Mouse (Mus musculus) midbrain, embryonic 15.5 days (tissue): ENCODE results near the gene Enpp7. TPM values are rescaled to one million over a fixed set of nuclear protein-coding genes. Genes with fewer than 3 reads are reported as not detected.

ENCODE experiments used
- ATAC-seq: fragments of 200-750 bp; cut with Nextera tagmentation; replicated peaks from 2 replicates; pipeline ENCODE4 v1.8.0; 2017; ENCODE audit warnings: moderate TSS enrichment
- H3K27ac ChIP-seq: fragments of 300-500 bp; sonication (generic); 2 replicates; pipeline ENCODE4 v1.5.1; 2015; ENCODE audit warnings: mild to moderate bottlenecking, inconsistent platforms
- H3K27me3 ChIP-seq: fragments of 300-500 bp; sonication (generic); replicated peaks from 2 replicates; pipeline ENCODE4 v1.6.1; 2015; ENCODE audit warnings: inconsistent platforms
- H3K36me3 ChIP-seq: fragments of 300-500 bp; sonication (generic); replicated peaks from 2 replicates; pipeline ENCODE4 v1.6.1; 2015; ENCODE audit warnings: inconsistent platforms
- H3K4me1 ChIP-seq: fragments of 300-500 bp; sonication (generic); 2 replicates; pipeline ENCODE4 v1.6.1; 2015; ENCODE audit warnings: inconsistent platforms
- H3K4me2 ChIP-seq: fragments of 300-500 bp; sonication (generic); 2 replicates; pipeline ENCODE4 v1.6.1; 2015; ENCODE audit warnings: inconsistent platforms, mild to moderate bottlenecking, moderate library complexity
- H3K4me3 ChIP-seq: fragments of 300-500 bp; sonication (generic); 2 replicates; pipeline ENCODE4 v1.5.1; 2015; ENCODE audit warnings: mild to moderate bottlenecking, inconsistent platforms
- H3K9ac ChIP-seq: fragments of 300-500 bp; sonication (generic); 2 replicates; pipeline ENCODE4 v1.6.1; 2015; ENCODE audit warnings: mild to moderate bottlenecking, inconsistent platforms
- H3K9me3 ChIP-seq: fragments of 300-500 bp; sonication (generic); 2 replicates; pipeline ENCODE4 v1.6.1; 2016; ENCODE audit warnings: inconsistent platforms
- WGBS: fragments of 180-500 bp; shearing (Covaris S2); methylation state at CpG from one replicate; pipeline ENCODE4 v1.1.7; 2015; ENCODE audit warnings: mixed read lengths; 5-methylcytosine and 5-hydroxymethylcytosine counted together
- polyA plus RNA-seq: library from polyadenylated mRNA; unstranded; fragments of >200 nt; fragmentation: Nextera tagmentation; extraction: Ambion mirVana; gene quantifications from 2 replicates; pipeline ENCODE4 v1.2.1, GENCODE M21; 2015

Enpp7 gene
- polyA plus RNA-seq, 1 experiment from 2014 or later = not detected

GRCm38 (mm10) chr11:119036934-119037779, 49.2 kb downstream of the Enpp7 start:
- no peak for ATAC-seq
- Histone ChIP-seq H3K27ac (no peak overlapping the region), H3K27me3 (peaks cover 55% of the 10 kb centered on the region), H3K4me3 (peak overlapping the region; percentile 36), H3K36me3 (peaks cover 5% of the 10 kb centered on the region), H3K9me3 (no peaks in the 10 kb centered on the region), H3K4me2 (peak overlapping the region; percentile 56), H3K9ac (no peak overlapping the region; the same call in 1 of the 2 replicates), H3K4me1 (peaks cover 69% of the 10 kb centered on the region)
- WGBS = 9% methylated on average over 57 of the region's 57 CpGs

GRCm38 (mm10) chr11:119037780-119038401, 49.9 kb downstream of the Enpp7 start:
- Histone ChIP-seq H3K4me3 (peak overlapping the region; percentile 36), H3K9ac (no peak overlapping the region), H3K4me2 (peak overlapping the region; percentile 56), H3K36me3 (peaks cover 5% of the 10 kb centered on the region), H3K27me3 (peaks cover 61% of the 10 kb centered on the region), H3K27ac (no peak overlapping the region), H3K4me1 (peaks cover 75% of the 10 kb centered on the region), H3K9me3 (no peaks in the 10 kb centered on the region)
- 15% methylated on average over 18 of the region's 18 CpGs for whole genome bisulfite sequencing
- ATAC-seq = no peak

GRCm38 (mm10) chr11:119038744-119039484, 50.9 kb downstream of the Enpp7 start:
- Histone ChIP-seq H3K4me2 (peak overlapping the region; percentile 90; the same call in 1 of the 2 replicates), H3K4me1 (peaks cover 74% of the 10 kb centered on the region)
- 38% methylated on average over 22 of the region's 22 CpGs for WGBS

GRCm38 (mm10) chr11:119039732-119040512, 51.9 kb downstream of the Enpp7 start:
- 5% methylated on average over 21 of the region's 21 CpGs for WGBS
- H3K27me3 ChIP-seq = peaks cover 69% of the 10 kb centered on the region
- H3K4me1 ChIP-seq = peaks cover 69% of the 10 kb centered on the region
- ATAC-seq = no peak
- H3K4me3 ChIP-seq = peak overlapping the region; percentile 79
- peak overlapping the region; percentile 96 for H3K27ac ChIP-seq
- H3K36me3 ChIP-seq = peaks cover 5% of the 10 kb centered on the region
- H3K9me3 ChIP-seq = no peaks in the 10 kb centered on the region
- peak overlapping the region; percentile 90 for H3K4me2 ChIP-seq
- peak overlapping the region; percentile 91 for H3K9ac ChIP-seq

More at GRCm38 (mm10) chr11:119038744-119039484, 50.9 kb downstream of the Enpp7 start:
- Histone ChIP-seq H3K36me3 (peaks cover 5% of the 10 kb centered on the region), H3K4me3 (no peak overlapping the region), H3K9me3 (no peaks in the 10 kb centered on the region), H3K27me3 (peaks cover 66% of the 10 kb centered on the region), H3K9ac (no peak overlapping the region), H3K27ac (no peak overlapping the region)
- ATAC-seq = no peak

GRCm38 (mm10) chr11:119040600-119041324, 52.8 kb downstream of the Enpp7 start, which contains the start of gene Cbx8:
Cbx8 (minus strand) TSS chr11:119040969.
- peaks cover 64% of the 10 kb centered on the region for H3K4me1 ChIP-seq
- peaks cover 70% of the 10 kb centered on the region for H3K27me3 ChIP-seq
- H3K9me3 ChIP-seq = no peaks in the 10 kb centered on the region
- peak within 1 kb of the TSS; percentile 91 for H3K9ac ChIP-seq
- H3K4me3 ChIP-seq = peak within 1 kb of the TSS; percentile 79
- peaks cover 5% of the 10 kb centered on the region for H3K36me3 ChIP-seq
- peak within 1 kb of the TSS; percentile 96 for H3K27ac ChIP-seq
- peak within 1 kb of the TSS; percentile 90 for H3K4me2 ChIP-seq
- WGBS = under 1% methylated on average over 63 of the region's 63 CpGs
- peak; percentile 93 for ATAC-seq

GRCm38 (mm10) chr11:119041325-119041716, 53.3 kb downstream of the Enpp7 start:
- H3K4me1 ChIP-seq = peaks cover 61% of the 10 kb centered on the region
- no peaks in the 10 kb centered on the region for H3K9me3 ChIP-seq
- peaks cover 70% of the 10 kb centered on the region for H3K27me3 ChIP-seq
- 0% methylated on average over 30 of the region's 31 CpGs for WGBS
- peak overlapping the region; percentile 90 for H3K4me2 ChIP-seq
- H3K27ac ChIP-seq = peak overlapping the region; percentile 96
- H3K9ac ChIP-seq = peak overlapping the region; percentile 71
- peak; percentile 80 for ATAC-seq
- H3K36me3 ChIP-seq = peaks cover 5% of the 10 kb centered on the region
- H3K4me3 ChIP-seq = peak overlapping the region; percentile 79

- Histone ChIP-seq H3K36me3 (peaks cover 5% of the 10 kb centered on the region), H3K4me3 (peak overlapping the region; percentile 79), H3K4me1 (peaks cover 63% of the 10 kb centered on the region), H3K4me2 (peak overlapping the region; percentile 90), H3K27me3 (peaks cover 74% of the 10 kb centered on the region), H3K9me3 (no peaks in the 10 kb centered on the region), H3K9ac (peak overlapping the region; percentile 71), H3K27ac (peak overlapping the region; percentile 96)
- peak; percentile 12; the same call in 1 of the 2 replicates for ATAC-seq
- WGBS = 1% methylated on average over 30 of the region's 31 CpGs
These were observed 53.9 kb downstream of the Enpp7 start for GRCm38 (mm10) chr11:119041750-119042465.

Other genes with a start within 250 kb of the Enpp7 start
- gene Rbfox3, start 76.6 kb upstream of the Enpp7 start, polyA plus RNA-seq = 53.5 and 54.2 TPM in 2 replicates
- 17.6 and 19.6 TPM in 2 replicates for gene Cbx2, start 34.8 kb downstream of the Enpp7 start, polyA plus RNA-seq
- gene Cbx8, start 52.8 kb downstream of the Enpp7 start, polyA plus RNA-seq = 9.6 and 9.7 TPM in 2 replicates
- gene Cbx4, start 98.0 kb downstream of the Enpp7 start, polyA plus RNA-seq = 23.7 and 24.7 TPM in 2 replicates
- 66.8 and 67.2 TPM in 2 replicates for gene Tbc1d16, start 240.3 kb downstream of the Enpp7 start, polyA plus RNA-seq
- 19.3 and 21.5 TPM in 2 replicates for gene Ccdc40, start 240.4 kb downstream of the Enpp7 start, polyA plus RNA-seq